Mouse (Mus musculus): ENCODE data around the gene Mst1r. TPM values are rescaled to one million over a fixed set of nuclear protein-coding genes. Genes with fewer than 3 reads are reported as not detected.
A peak's percentile ranks its signal among the peaks of the same experiment; 100 is the strongest.

The Mst1r gene
- total RNA-seq, 2 experiments from 2014 or later: 2.4 to 3.4 TPM

GRCm38 (mm10) chr9:107947241-107948194, 40.8 kb downstream of the Mst1r start:
- intact Hi-C loops (cut with DNase I): no loop called here
- no peak for DNase-seq (ENCODE audit: low spot score)

GRCm38 (mm10) chr9:107949184-107949921, 42.7 kb downstream of the Mst1r start:
- intact Hi-C loops (cut with DNase I): no loop called here

GRCm38 (mm10) chr9:107949922-107950235, 43.2 kb downstream of the Mst1r start, which contains the start of gene Traip:
Gene Traip (plus strand): TSS chr9:107950136.
- intact Hi-C loops (cut with DNase I): no loop called here
- DNase-seq (ENCODE audit: low spot score): no peak

More at GRCm38 (mm10) chr9:107949184-107949921, 42.7 kb downstream of the Mst1r start:
- no peak for DNase-seq (ENCODE audit: low spot score)

GRCm38 (mm10) chr9:107950460-107951355, 44.0 kb downstream of the Mst1r start:
- peak; percentile 82 for DNase-seq (ENCODE audit: low spot score)
- intact Hi-C loops (cut with DNase I): no loop called here

- DNase-seq (ENCODE audit: low spot score): no peak
- intact Hi-C loops (cut with DNase I): no loop called here
Observed at GRCm38 (mm10) chr9:107955613-107956289, 49.1 kb downstream of the Mst1r start.

- intact Hi-C loops (cut with DNase I): no loop called here
- no peak for DNase-seq (ENCODE audit: low spot score)
Observed at GRCm38 (mm10) chr9:107957141-107957540, 50.5 kb downstream of the Mst1r start.

- DNase-seq (ENCODE audit: low spot score): no peak
- intact Hi-C loops (cut with DNase I): no loop called here
Observed at GRCm38 (mm10) chr9:107959896-107960295, 53.2 kb downstream of the Mst1r start.

- no peak for DNase-seq (ENCODE audit: low spot score)
- intact Hi-C loops (cut with DNase I): no loop called here
Observed at GRCm38 (mm10) chr9:107960928-107961327, 54.3 kb downstream of the Mst1r start.

GRCm38 (mm10) chr9:107961351-107961762, 54.7 kb downstream of the Mst1r start:
- DNase-seq (ENCODE audit: low spot score): no peak
- intact Hi-C loops (cut with DNase I): no loop called here

GRCm38 (mm10) chr9:107961881-107962280, 55.2 kb downstream of the Mst1r start:
- intact Hi-C loops (cut with DNase I): loop anchor here (2.0 kb wide), 1 partner anchor 57 kb away; no protein-coding TSS in a partner anchor
- no peak for DNase-seq (ENCODE audit: low spot score)

GRCm38 (mm10) chr9:107962916-107963315, 56.2 kb downstream of the Mst1r start:
- DNase-seq (ENCODE audit: low spot score): no peak
- intact Hi-C loops (cut with DNase I): loop anchor here (1.0 to 2.0 kb wide), 3 partner anchors 23 to 89 kb away; no protein-coding TSS in a partner anchor

- peak; percentile 51 for DNase-seq (ENCODE audit: low spot score)
- intact Hi-C loops (cut with DNase I): loop anchor here (1.0 to 2.0 kb wide), 4 partner anchors 23 to 101 kb away; no protein-coding TSS in a partner anchor
Observed at GRCm38 (mm10) chr9:107963700-107964099, 57.0 kb downstream of the Mst1r start.

- DNase-seq (ENCODE audit: low spot score): no peak
- intact Hi-C loops (cut with DNase I): loop anchor here (2.0 kb wide), 1 partner anchor 100 kb away; no protein-coding TSS in a partner anchor
Observed at GRCm38 (mm10) chr9:107964681-107965080, 58.0 kb downstream of the Mst1r start.

GRCm38 (mm10) chr9:107966676-107967075, 60.0 kb downstream of the Mst1r start:
- intact Hi-C loops (cut with DNase I): no loop called here
- DNase-seq (ENCODE audit: low spot score): no peak

GRCm38 (mm10) chr9:107967437-107967836, 60.8 kb downstream of the Mst1r start:
- intact Hi-C loops (cut with DNase I): no loop called here
- no peak for DNase-seq (ENCODE audit: low spot score)

GRCm38 (mm10) chr9:107968531-107968930, 61.9 kb downstream of the Mst1r start:
- intact Hi-C loops (cut with DNase I): no loop called here
- no peak for DNase-seq (ENCODE audit: low spot score)

Data from heart, postnatal 25 days (tissue).